Mouse (Mus musculus) brain, embryonic 14.5 days (tissue): ENCODE data around the gene Sipa1.

Source experiments
- CTCF ChIP-seq: fragments of 200-500 bp; IDR thresholded peaks from 2 replicates; pipeline ENCODE4 v1.5.1; 2012; ENCODE audit warnings: inconsistent platforms, mild to moderate bottlenecking, moderate library complexity, borderline replicate concordance; ENCODE audit not compliant: insufficient read depth, insufficient read length; ENCODE audit errors: extremely low read depth
- POLR2A ChIP-seq: fragments of 200-500 bp; IDR thresholded peaks from 2 replicates; pipeline ENCODE4 v1.6.1; 2012; ENCODE audit warnings: mild to moderate bottlenecking, inconsistent platforms, borderline replicate concordance; ENCODE audit not compliant: poor library complexity, insufficient read depth, insufficient read length, severe bottlenecking; ENCODE audit errors: extremely low read depth

DNA sequence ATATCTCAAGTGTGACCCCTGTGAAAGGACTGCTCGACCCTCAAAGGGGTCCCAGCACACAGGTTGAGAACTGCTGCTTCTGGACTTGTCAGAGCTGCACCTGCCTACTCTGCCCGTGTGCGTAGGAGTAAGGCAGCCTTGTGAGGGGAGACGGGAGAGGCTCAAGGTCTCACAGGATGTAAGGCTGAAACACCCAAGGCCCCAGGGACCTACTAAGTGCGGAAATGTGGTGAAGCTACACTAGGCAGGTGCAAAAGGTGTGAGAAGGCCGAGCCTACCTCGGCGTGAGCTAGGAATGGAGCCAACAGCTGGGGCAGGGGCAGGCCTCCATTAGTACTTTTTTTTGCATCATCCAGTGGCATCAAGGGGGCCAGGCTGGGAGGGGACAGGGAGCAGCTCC, 1.2 kb downstream of the Sipa1 start:
- no peak for TF ChIP-seq CTCF
- no peak for TF ChIP-seq POLR2A
